Mouse (Mus musculus): ENCODE results near the gene Clic4. TPM values are rescaled to one million over a fixed set of nuclear protein-coding genes. Genes with fewer than 3 reads are reported as not detected.

Clic4 gene
- polyA plus RNA-seq, 1 experiment, result 61.3 TPM

GRCm38 (mm10) chr4:135254770-135255169, 17.8 kb downstream of the Clic4 start:
- TF ChIP-seq POLR2A (IDR thresholded peaks at IDR 0.05; ENCODE audit: borderline replicate concordance, extremely low read depth, insufficient read depth, insufficient read length, poor library complexity, severe bottlenecking) (no peak), CTCF (IDR thresholded peaks at IDR 0.05; ENCODE audit: borderline replicate concordance, extremely low read depth, insufficient read depth, insufficient read length) (no peak)
- no peak for DNase-seq (ENCODE audit: low read depth)

- no peak for DNase-seq (ENCODE audit: low read depth)
- TF ChIP-seq POLR2A (IDR thresholded peaks at IDR 0.05; ENCODE audit: borderline replicate concordance, extremely low read depth, insufficient read depth, insufficient read length, poor library complexity, severe bottlenecking) (no peak), CTCF (IDR thresholded peaks at IDR 0.05; ENCODE audit: borderline replicate concordance, extremely low read depth, insufficient read depth, insufficient read length) (no peak)
Observed at GRCm38 (mm10) chr4:135254321-135254720, 18.3 kb downstream of the Clic4 start.

GRCm38 (mm10) chr4:135253239-135254039, 19.2 kb downstream of the Clic4 start:
- TF ChIP-seq CTCF (IDR thresholded peaks at IDR 0.05; ENCODE audit: borderline replicate concordance, extremely low read depth, insufficient read depth, insufficient read length) (no peak), POLR2A (IDR thresholded peaks at IDR 0.05; ENCODE audit: borderline replicate concordance, extremely low read depth, insufficient read depth, insufficient read length, poor library complexity, severe bottlenecking) (no peak)

GRCm38 (mm10) chr4:135251801-135252200, 20.8 kb downstream of the Clic4 start:
- DNase-seq (ENCODE audit: low read depth), result no peak
- no peak for TF ChIP-seq CTCF (IDR thresholded peaks at IDR 0.05; ENCODE audit: borderline replicate concordance, extremely low read depth, insufficient read depth, insufficient read length)
- no peak for TF ChIP-seq POLR2A (IDR thresholded peaks at IDR 0.05; ENCODE audit: borderline replicate concordance, extremely low read depth, insufficient read depth, insufficient read length, poor library complexity, severe bottlenecking)

More at GRCm38 (mm10) chr4:135253239-135254039, 19.2 kb downstream of the Clic4 start:
- no peak for DNase-seq (ENCODE audit: low read depth)

GRCm38 (mm10) chr4:135248250-135249018, 24.2 kb downstream of the Clic4 start:
- TF ChIP-seq POLR2A (IDR thresholded peaks at IDR 0.05; ENCODE audit: borderline replicate concordance, extremely low read depth, insufficient read depth, insufficient read length, poor library complexity, severe bottlenecking) (no peak), CTCF (IDR thresholded peaks at IDR 0.05; ENCODE audit: borderline replicate concordance, extremely low read depth, insufficient read depth, insufficient read length) (no peak)
- DNase-seq (ENCODE audit: low read depth), result no peak

- TF ChIP-seq CTCF (IDR thresholded peaks at IDR 0.05; ENCODE audit: borderline replicate concordance, extremely low read depth, insufficient read depth, insufficient read length), result no peak
- TF ChIP-seq POLR2A (IDR thresholded peaks at IDR 0.05; ENCODE audit: borderline replicate concordance, extremely low read depth, insufficient read depth, insufficient read length, poor library complexity, severe bottlenecking), result no peak
- DNase-seq (ENCODE audit: low read depth), result no peak
Observed at GRCm38 (mm10) chr4:135246866-135247756, 25.5 kb downstream of the Clic4 start.

- TF ChIP-seq POLR2A (IDR thresholded peaks at IDR 0.05; ENCODE audit: borderline replicate concordance, extremely low read depth, insufficient read depth, insufficient read length, poor library complexity, severe bottlenecking) (no peak), CTCF (IDR thresholded peaks at IDR 0.05; ENCODE audit: borderline replicate concordance, extremely low read depth, insufficient read depth, insufficient read length) (no peak)
- DNase-seq (ENCODE audit: low read depth), result no peak
Observed at GRCm38 (mm10) chr4:135246444-135246843, 26.2 kb downstream of the Clic4 start.

- TF ChIP-seq POLR2A (IDR thresholded peaks at IDR 0.05; ENCODE audit: borderline replicate concordance, extremely low read depth, insufficient read depth, insufficient read length, poor library complexity, severe bottlenecking) (no peak), CTCF (IDR thresholded peaks at IDR 0.05; ENCODE audit: borderline replicate concordance, extremely low read depth, insufficient read depth, insufficient read length) (no peak)
- DNase-seq (ENCODE audit: low read depth), result no peak
Observed at GRCm38 (mm10) chr4:135245841-135246240, 26.8 kb downstream of the Clic4 start.

- TF ChIP-seq CTCF (IDR thresholded peaks at IDR 0.05; ENCODE audit: borderline replicate concordance, extremely low read depth, insufficient read depth, insufficient read length), result peak; percentile 32; the same call in 1 of the 2 replicates
- TF ChIP-seq POLR2A (IDR thresholded peaks at IDR 0.05; ENCODE audit: borderline replicate concordance, extremely low read depth, insufficient read depth, insufficient read length, poor library complexity, severe bottlenecking), result no peak
Observed at GRCm38 (mm10) chr4:135244335-135244734, 28.3 kb downstream of the Clic4 start.

GRCm38 (mm10) chr4:135242913-135243541, 29.6 kb downstream of the Clic4 start:
- DNase-seq (ENCODE audit: low read depth), result no peak
- TF ChIP-seq POLR2A (IDR thresholded peaks at IDR 0.05; ENCODE audit: borderline replicate concordance, extremely low read depth, insufficient read depth, insufficient read length, poor library complexity, severe bottlenecking) (no peak), CTCF (IDR thresholded peaks at IDR 0.05; ENCODE audit: borderline replicate concordance, extremely low read depth, insufficient read depth, insufficient read length) (no peak)

More at GRCm38 (mm10) chr4:135244335-135244734, 28.3 kb downstream of the Clic4 start:
- DNase-seq (ENCODE audit: low read depth), result no peak

All from brain, embryonic 14.5 days (tissue).